Mouse (Mus musculus): ENCODE results near the gene Ppm1b. TPM values are rescaled to one million over a fixed set of nuclear protein-coding genes. Genes with fewer than 3 reads are reported as not detected.

Gene Ppm1b
- total and polyA plus RNA-seq, 3 experiments: 45.7 to 51.6 TPM; not detected in 1

- no peak overlapping the region for H3K4me3 ChIP-seq (ENCODE audit: control insufficient read depth in 1 of 2, insufficient read depth in 1 of 2, low read depth in 2 of 2, low read length in 2 of 2)
- H3K36me3 ChIP-seq (ENCODE audit: control insufficient read depth in 1 of 2, insufficient read depth in 2 of 2, low read length in 2 of 2): no peaks in the 10 kb centered on the region
- no peaks in the 10 kb centered on the region for H3K4me1 ChIP-seq (ENCODE audit: control insufficient read depth in 1 of 2, insufficient read depth in 2 of 2, low read length in 2 of 2)
- TF ChIP-seq TBP (IDR thresholded peaks at IDR 0.05; ENCODE audit: low read depth, low read length) (no peak), USF2 (IDR thresholded peaks at IDR 0.05; ENCODE audit: borderline replicate concordance in 1 of 2, insufficient read depth in 1 of 2, low read depth in 1 of 2, low read length in 2 of 2) (no peak), SMC3 (IDR thresholded peaks at IDR 0.05; ENCODE audit: low read depth, low read length) (no peak), ZNF384 (IDR thresholded peaks at IDR 0.05; ENCODE audit: low read depth, low read length) (no peak), ELF1 (IDR thresholded peaks at IDR 0.05; ENCODE audit: low read depth, low read length) (no peak), MAX (IDR thresholded peaks at IDR 0.05; ENCODE audit: low read length) (no peak), CHD2 (IDR thresholded peaks at IDR 0.05; ENCODE audit: low read length) (no peak), EP300 (IDR thresholded peaks at IDR 0.05; ENCODE audit: low read depth in 1 of 2, low read length in 2 of 2) (no peak), GATA1 (IDR thresholded peaks at IDR 0.05; ENCODE audit: low read depth, low read length) (no peak), MEF2A (IDR thresholded peaks at IDR 0.05; ENCODE audit: extremely low read depth, insufficient replicate concordance, low read depth, low read length, poor library complexity, severe bottlenecking) (no peak), NRF1 (IDR thresholded peaks at IDR 0.05; ENCODE audit: insufficient read depth, low read depth, low read length, poor library complexity, severe bottlenecking) (no peak), HCFC1 (IDR thresholded peaks at IDR 0.05; ENCODE audit: low read depth, low read length) (no peak), SIN3A (IDR thresholded peaks at IDR 0.05; ENCODE audit: low read length) (no peak), MXI1 (IDR thresholded peaks at IDR 0.05; ENCODE audit: low read depth, low read length) (no peak), ETS1 (IDR thresholded peaks at IDR 0.05; ENCODE audit: low read depth, low read length) (no peak)
- no peak overlapping the region for H3K9ac ChIP-seq (ENCODE audit: control insufficient read depth, low read depth, low read length, poor library complexity, severe bottlenecking)
- H3K27ac ChIP-seq (ENCODE audit: control insufficient read depth, low read depth, low read length): no peak overlapping the region
- no peaks in the 10 kb centered on the region for H3K9me3 ChIP-seq (replicated peaks; ENCODE audit: insufficient read depth, low read length)
- no peaks in the 10 kb centered on the region for H3K79me2 ChIP-seq (ENCODE audit: control insufficient read depth, insufficient read depth, low read length, poor library complexity)
- no peak for DNase-seq (ENCODE audit: low read depth, low spot score)
- H3K27me3 ChIP-seq (ENCODE audit: control insufficient read depth in 1 of 2, insufficient read depth in 2 of 2, low read length in 2 of 2): no peaks in the 10 kb centered on the region
Observed at GRCm38 (mm10) chr17:85037855-85038254, 81.3 kb downstream of the Ppm1b start.

GRCm38 (mm10) chr17:85038311-85038710, 81.8 kb downstream of the Ppm1b start:
- Histone ChIP-seq H3K27ac (ENCODE audit: control insufficient read depth, low read depth, low read length) (no peak overlapping the region), H3K9me3 (replicated peaks; ENCODE audit: insufficient read depth, low read length) (no peaks in the 10 kb centered on the region), H3K36me3 (ENCODE audit: control insufficient read depth in 1 of 2, insufficient read depth in 2 of 2, low read length in 2 of 2) (no peaks in the 10 kb centered on the region), H3K79me2 (ENCODE audit: control insufficient read depth, insufficient read depth, low read length, poor library complexity) (no peaks in the 10 kb centered on the region), H3K4me3 (ENCODE audit: control insufficient read depth in 1 of 2, insufficient read depth in 1 of 2, low read depth in 2 of 2, low read length in 2 of 2) (no peak overlapping the region), H3K27me3 (ENCODE audit: control insufficient read depth in 1 of 2, insufficient read depth in 2 of 2, low read length in 2 of 2) (no peaks in the 10 kb centered on the region), H3K4me1 (ENCODE audit: control insufficient read depth in 1 of 2, insufficient read depth in 2 of 2, low read length in 2 of 2) (no peaks in the 10 kb centered on the region), H3K9ac (ENCODE audit: control insufficient read depth, low read depth, low read length, poor library complexity, severe bottlenecking) (no peak overlapping the region)
- DNase-seq (ENCODE audit: low read depth, low spot score): no peak
- TF ChIP-seq ZKSCAN1 (IDR thresholded peaks at IDR 0.05; ENCODE audit: low read depth, low read length): no peak
- TF ChIP-seq UBTF (IDR thresholded peaks at IDR 0.05; ENCODE audit: borderline replicate concordance, insufficient read depth, low read depth, low read length): no peak
- no peak for TF ChIP-seq KAT2A (conservative IDR thresholded peaks at IDR 0.05; ENCODE audit: low read depth, low read length)

Measured in MEL (cell line).